Mouse (Mus musculus) erythroblast, embryonic 14.5 days (primary cell): ENCODE results near the gene Mybph. TPM values are rescaled to one million over a fixed set of nuclear protein-coding genes. Genes with fewer than 3 reads are reported as not detected.

Experiments
- H3K27me3 ChIP-seq: 2 replicates; pipeline ENCODE4 v1.6.1; 2012; ENCODE audit warnings: inconsistent platforms; ENCODE audit not compliant: control insufficient read depth
- H3K36me3 ChIP-seq: 2 replicates; pipeline ENCODE4 v1.6.1; 2012; ENCODE audit warnings: mild to moderate bottlenecking, inconsistent platforms; ENCODE audit not compliant: control insufficient read depth
- H3K4me1 ChIP-seq: 2 replicates; pipeline ENCODE4 v1.6.1; 2012; ENCODE audit warnings: inconsistent platforms; ENCODE audit not compliant: control insufficient read depth
- H3K4me3 ChIP-seq: replicated peaks from 2 replicates; pipeline ENCODE3; 2012; ENCODE audit warnings: moderate library complexity, mild to moderate bottlenecking, inconsistent platforms
- H3K9me3 ChIP-seq: 2 replicates; pipeline ENCODE4 v1.6.1; 2012; ENCODE audit warnings: low read length, inconsistent platforms, mixed read lengths; ENCODE audit not compliant: control insufficient read depth
- GATA1 ChIP-seq: IDR thresholded peaks from 2 replicates; pipeline ENCODE4 v1.6.1; 2012; ENCODE audit warnings: low read length, inconsistent platforms, mixed read lengths
- TAL1 ChIP-seq: IDR thresholded peaks from 3 replicates; pipeline ENCODE4 v1.6.1; 2012; ENCODE audit warnings: low read length, inconsistent platforms, mixed read lengths
- polyA plus RNA-seq: library from polyadenylated mRNA; stranded (reverse); fragments of >175 nt; gene quantifications from 2 replicates; pipeline ENCODE4 v1.2.3, GENCODE M21; 2012

The Mybph gene
- polyA plus RNA-seq, 1 experiment = not detected

GRCm38 (mm10) chr1:134204230-134204629 lies 11.0 kb downstream of the Mybph start:
- no peaks in the 10 kb centered on the region for H3K36me3 ChIP-seq
- H3K9me3 ChIP-seq = peaks cover 6% of the 10 kb centered on the region
- H3K27me3 ChIP-seq = no peaks in the 10 kb centered on the region
- H3K4me1 ChIP-seq = peaks cover 8% of the 10 kb centered on the region
- H3K4me3 ChIP-seq = no peak overlapping the region
- TF ChIP-seq TAL1 (no peak), GATA1 (no peak)

- no peak overlapping the region for H3K4me3 ChIP-seq
- no peaks in the 10 kb centered on the region for H3K36me3 ChIP-seq
- peaks cover 8% of the 10 kb centered on the region for H3K4me1 ChIP-seq
- H3K27me3 ChIP-seq = no peaks in the 10 kb centered on the region
- H3K9me3 ChIP-seq = peaks cover 6% of the 10 kb centered on the region
- TF ChIP-seq GATA1 (no peak), TAL1 (no peak)
These were observed 12.2 kb downstream of the Mybph start for GRCm38 (mm10) chr1:134205296-134206018.

DNA sequence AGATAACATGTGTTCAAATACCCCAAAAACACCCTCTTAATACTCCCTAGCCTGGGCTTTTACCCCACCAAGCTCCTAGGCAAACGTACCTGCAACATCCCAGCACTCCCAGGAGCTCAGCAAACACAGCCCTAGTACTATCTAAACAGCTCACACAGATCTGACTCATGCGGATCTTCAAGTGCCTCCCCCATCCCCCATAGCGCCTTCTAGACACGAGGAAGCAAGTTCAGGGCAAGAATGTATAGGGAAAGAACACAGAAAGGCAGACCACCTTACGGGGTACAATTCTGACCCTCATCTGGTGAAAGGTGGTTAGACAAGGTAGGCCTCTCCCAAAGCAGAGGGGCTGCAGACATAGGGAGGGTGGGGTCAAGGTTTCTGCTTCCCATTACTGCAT lies 12.8 kb downstream of the Mybph start:
- Histone ChIP-seq H3K4me3 (no peak overlapping the region), H3K9me3 (peaks cover 6% of the 10 kb centered on the region), H3K4me1 (peaks cover 8% of the 10 kb centered on the region), H3K36me3 (no peaks in the 10 kb centered on the region), H3K27me3 (peaks cover 2% of the 10 kb centered on the region; the same call in 1 of the 2 replicates)
- TF ChIP-seq TAL1 = no peak

DNA sequence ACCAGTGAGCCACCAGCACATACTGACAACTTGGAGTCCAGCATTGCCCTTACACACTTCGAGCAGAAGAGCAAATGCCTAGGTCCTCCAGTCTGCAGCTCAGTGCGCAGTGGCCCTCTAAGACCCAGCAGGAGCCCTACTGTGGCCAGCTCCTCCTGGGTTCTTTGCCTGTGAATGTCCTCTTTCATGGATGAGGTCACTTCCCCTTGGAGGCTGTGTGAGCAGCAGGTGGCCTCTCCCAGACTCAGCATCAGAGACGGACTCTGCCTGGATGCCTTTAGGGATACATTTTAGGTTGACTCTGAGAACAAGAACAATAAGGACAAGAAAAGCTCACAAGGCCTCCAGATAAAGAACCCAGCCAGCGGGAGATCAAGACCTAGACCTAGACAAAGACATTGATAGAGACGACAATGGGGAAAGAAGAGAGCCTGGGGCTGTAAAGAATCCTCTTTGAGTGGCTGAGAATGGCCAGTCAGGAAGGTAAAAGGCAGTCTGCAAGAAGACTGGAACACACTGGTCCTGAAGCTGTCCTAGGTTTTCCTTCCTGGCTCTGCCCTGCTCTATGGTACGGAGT lies 17.0 kb downstream of the Mybph start:
- H3K27me3 ChIP-seq = peaks cover 3% of the 10 kb centered on the region; the same call in 1 of the 2 replicates
- peaks cover 7% of the 10 kb centered on the region for H3K4me1 ChIP-seq
- peaks cover 6% of the 10 kb centered on the region for H3K9me3 ChIP-seq
- no peaks in the 10 kb centered on the region for H3K36me3 ChIP-seq
- TF ChIP-seq GATA1 = no peak
- no peak; the same call in 2 of the 3 replicates for TF ChIP-seq TAL1
- H3K4me3 ChIP-seq = no peak overlapping the region

DNA sequence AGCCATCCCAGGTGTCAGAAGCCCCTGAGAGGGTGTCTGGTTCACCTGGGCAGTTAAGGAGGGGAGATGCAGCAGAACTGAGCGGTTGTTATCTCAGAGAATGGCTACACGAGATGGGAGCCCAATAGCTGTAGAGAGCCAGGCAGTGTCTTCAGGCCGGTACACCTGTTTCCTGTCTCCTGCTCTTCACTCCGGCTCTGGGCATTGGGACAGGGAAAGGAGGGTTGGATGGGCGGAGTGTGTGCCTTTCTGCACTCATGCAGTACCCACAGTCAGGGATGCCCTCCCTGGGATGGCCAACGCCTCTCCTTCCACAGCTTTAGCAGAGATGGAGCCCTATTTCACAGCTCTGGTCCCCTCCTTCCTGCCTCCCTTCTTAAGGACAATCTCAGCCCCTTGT lies 17.8 kb downstream of the Mybph start:
- peaks cover 3% of the 10 kb centered on the region; the same call in 1 of the 2 replicates for H3K27me3 ChIP-seq
- no peak for TF ChIP-seq TAL1
- no peak for TF ChIP-seq GATA1
- no peaks in the 10 kb centered on the region; the same call in 1 of the 2 replicates for H3K4me1 ChIP-seq
- H3K9me3 ChIP-seq = peaks cover 6% of the 10 kb centered on the region
- H3K4me3 ChIP-seq = no peak overlapping the region
- no peaks in the 10 kb centered on the region for H3K36me3 ChIP-seq

DNA sequence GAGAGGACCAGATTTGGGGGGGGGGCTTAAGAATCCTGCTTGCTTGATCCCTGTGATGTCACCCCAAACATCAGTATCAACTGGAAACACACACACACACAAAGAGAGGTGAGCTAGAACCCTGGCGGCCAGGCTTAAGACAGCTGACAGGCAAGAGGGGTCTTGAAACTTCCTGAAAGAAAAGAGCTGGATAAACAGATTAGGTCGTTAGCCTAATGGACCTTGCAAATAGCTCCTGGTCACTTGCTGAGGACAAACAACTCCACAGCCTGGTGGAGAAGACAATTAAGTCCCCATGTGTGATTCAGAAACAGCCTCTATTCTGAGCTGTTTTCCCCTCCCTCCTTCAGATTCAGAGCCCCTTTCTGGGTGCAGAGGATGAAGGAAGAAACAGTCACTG lies 18.4 kb downstream of the Mybph start:
- H3K9me3 ChIP-seq = peaks cover 6% of the 10 kb centered on the region
- H3K4me3 ChIP-seq = no peak overlapping the region
- no peaks in the 10 kb centered on the region for H3K4me1 ChIP-seq
- no peaks in the 10 kb centered on the region for H3K36me3 ChIP-seq
- peaks cover 3% of the 10 kb centered on the region; the same call in 1 of the 2 replicates for H3K27me3 ChIP-seq
- TF ChIP-seq GATA1 (no peak), TAL1 (no peak)

- TF ChIP-seq GATA1 (no peak), TAL1 (no peak)
- Histone ChIP-seq H3K4me1 (no peaks in the 10 kb centered on the region), H3K27me3 (peaks cover 3% of the 10 kb centered on the region; the same call in 1 of the 2 replicates), H3K4me3 (no peak overlapping the region), H3K36me3 (no peaks in the 10 kb centered on the region), H3K9me3 (peaks cover 6% of the 10 kb centered on the region)
These were observed 19.1 kb downstream of the Mybph start for GRCm38 (mm10) chr1:134212351-134212750.

- peaks cover 3% of the 10 kb centered on the region; the same call in 1 of the 2 replicates for H3K27me3 ChIP-seq
- no peak overlapping the region for H3K4me3 ChIP-seq
- TF ChIP-seq TAL1 (no peak), GATA1 (no peak)
These were observed 20.2 kb downstream of the Mybph start for GRCm38 (mm10) chr1:134213405-134213804.

DNA sequence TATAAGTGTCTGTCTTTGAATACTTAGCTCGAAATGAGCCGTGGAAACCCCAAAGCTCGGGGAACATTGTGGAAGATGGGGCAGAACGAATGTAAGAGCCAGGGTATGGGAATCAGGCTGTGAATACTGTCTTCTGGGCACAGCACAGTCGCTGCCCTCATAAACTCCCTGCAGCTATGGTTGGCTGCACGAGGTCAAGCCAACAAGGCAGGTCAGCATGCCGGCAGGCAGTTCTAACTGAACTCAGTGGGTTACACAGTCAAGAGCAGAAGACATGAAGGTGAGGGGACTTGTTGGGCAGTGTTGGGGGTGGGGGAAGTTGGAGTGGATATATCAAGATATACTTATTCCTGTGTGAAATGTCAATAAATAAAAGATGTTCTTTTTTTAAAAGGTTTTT lies 21.8 kb downstream of the Mybph start:
- no peaks in the 10 kb centered on the region for H3K4me1 ChIP-seq
- TF ChIP-seq GATA1 (no peak), TAL1 (no peak)
- H3K36me3 ChIP-seq = no peaks in the 10 kb centered on the region
- no peaks in the 10 kb centered on the region for H3K9me3 ChIP-seq
- no peak overlapping the region for H3K4me3 ChIP-seq
- H3K27me3 ChIP-seq = peaks cover 3% of the 10 kb centered on the region; the same call in 1 of the 2 replicates

More at GRCm38 (mm10) chr1:134213405-134213804, 20.2 kb downstream of the Mybph start:
- no peaks in the 10 kb centered on the region for H3K9me3 ChIP-seq
- no peaks in the 10 kb centered on the region for H3K36me3 ChIP-seq
- H3K4me1 ChIP-seq = no peaks in the 10 kb centered on the region
